In genomic region chr15:86962921-86963320, GRCm38 (mm10) we compare ENCODE assay signal across 25 mouse cellular contexts.
DNase-seq lines count a peak whose midpoint lies in the region; ATAC-seq and TF ChIP-seq lines count a peak whose summit lies in the region.
"Had no signal": no experiment of that assay in that cellular context is flagged by ENCODE, and none has a peak within 500 bp of the region (broad histone marks: within the 10 kb centered on the region; RNA-seq: fewer than 3 reads in every experiment).

No protein-coding gene starts in this region.

- no peak overlapping the region for H3K27ac ChIP-seq in liver, postnatal 0 days (ENCODE audit: low read depth)
- H3K27ac ChIP-seq: heart, adult 2 months; hindbrain, embryonic 13.5 days; limb, embryonic 12.5 days; liver, embryonic 15.5 days; lung, embryonic 15.5 days; midbrain, embryonic 13.5 days; neural tube, embryonic 15.5 days had no signal

- no peaks in the 10 kb centered on the region for H3K4me1 ChIP-seq in G1E (ENCODE audit: insufficient read depth, low read depth, low read length)
- H3K4me1 ChIP-seq in liver, postnatal 0 days (ENCODE audit: insufficient read depth): no peaks in the 10 kb centered on the region
- H3K4me1 ChIP-seq: heart, embryonic 12.5 days; limb, embryonic 12.5 days; liver, embryonic 15.5 days; lung, embryonic 15.5 days; midbrain, embryonic 13.5 days had no signal

- no peak for ATAC-seq in G1E (ENCODE audit: extremely low read depth, insufficient number of reproducible peaks, low FRiP score, poor library complexity, severe bottlenecking)
- ATAC-seq in liver, postnatal 0 days: no peak
- ATAC-seq: intestine, postnatal 0 days; midbrain, embryonic 13.5 days had no signal

- TF ChIP-seq CTCF in G1E (IDR thresholded peaks at IDR 0.05; ENCODE audit: low read depth, low read length): no peak
- no peak for TF ChIP-seq CTCF in liver, postnatal 0 days (IDR thresholded peaks at IDR 0.05; ENCODE audit: low read depth)

- no peak overlapping the region for H3K4me2 ChIP-seq in liver, postnatal 0 days (ENCODE audit: low read depth, low read length)
- H3K4me2 ChIP-seq: heart, embryonic 12.5 days; hindbrain, embryonic 13.5 days; limb, embryonic 12.5 days; liver, embryonic 15.5 days; lung, embryonic 15.5 days; midbrain, embryonic 13.5 days; neural tube, embryonic 15.5 days had no signal

- H3K4me3 ChIP-seq in G1E (ENCODE audit: low read depth, low read length): 0 out of 2 replicates have a peak overlapping the region, but pooled peaks have one; percentile 29
- no peak overlapping the region for H3K4me3 ChIP-seq in liver, postnatal 0 days (ENCODE audit: low read depth, low read length)
- H3K4me3 ChIP-seq: heart, adult 2 months; heart, embryonic 12.5 days; hindbrain, embryonic 13.5 days; limb, embryonic 12.5 days; liver, embryonic 15.5 days; lung, embryonic 15.5 days; midbrain, embryonic 13.5 days; neural tube, embryonic 15.5 days had no signal

- peaks cover 84% of the 10 kb centered on the region for H3K9me3 ChIP-seq in G1E (replicated peaks)
- H3K9me3 ChIP-seq in liver, postnatal 0 days (ENCODE audit: low read length): no peaks in the 10 kb centered on the region
- H3K9me3 ChIP-seq: heart, embryonic 12.5 days; hindbrain, embryonic 13.5 days; limb, embryonic 12.5 days; liver, embryonic 15.5 days; lung, embryonic 15.5 days; midbrain, embryonic 13.5 days; neural tube, embryonic 15.5 days had no signal

- no peaks in the 10 kb centered on the region for H3K36me3 ChIP-seq in G1E (replicated peaks)
- H3K36me3 ChIP-seq in liver, postnatal 0 days (replicated peaks; ENCODE audit: insufficient read depth, low read length): no peaks in the 10 kb centered on the region
- H3K36me3 ChIP-seq: heart, embryonic 12.5 days; hindbrain, embryonic 13.5 days; limb, embryonic 12.5 days; liver, embryonic 15.5 days; lung, embryonic 15.5 days; midbrain, embryonic 13.5 days; neural tube, embryonic 15.5 days had no signal

- DNase-seq in cerebellum, adult 11 months: peak; percentile 5
- DNase-seq in cerebellum, adult 11-12 months: no peak
- DNase-seq in layer of hippocampus, adult 11-12 months (ENCODE audit: low spot score): peak; percentile 8
- no peak for DNase-seq in layer of hippocampus, postnatal 14 days (ENCODE audit: low spot score in 2 of 2)
- no peak for DNase-seq in G1E (ENCODE audit: low spot score)
- DNase-seq in cerebellum, postnatal 10 days: peak; percentile 69 to 71
- no peak for DNase-seq in liver, postnatal 0 days
- no peak for DNase-seq in kidney, postnatal 14 days
- DNase-seq: adrenal gland, postnatal 10 days; heart, adult 2 months; heart, postnatal 4 days; kidney, postnatal 25 days; retina, postnatal 1 day; right cerebral cortex, postnatal 25 days; spleen, adult 18-20 months; thymus, postnatal 14 days had no signal

- H3K9ac ChIP-seq in liver, postnatal 0 days (replicated peaks): no peak overlapping the region
- H3K9ac ChIP-seq: heart, embryonic 12.5 days; hindbrain, embryonic 13.5 days; limb, embryonic 12.5 days; liver, embryonic 15.5 days; lung, embryonic 15.5 days; midbrain, embryonic 13.5 days; neural tube, embryonic 15.5 days had no signal

- WGBS in liver, postnatal 0 days (ENCODE audit: insufficient replicate concordance): 83% methylated on average over 2 of the region's 2 CpGs

- H3K27me3 ChIP-seq in G1E (ENCODE audit: insufficient read depth, low read length): no peaks in the 10 kb centered on the region
- no peaks in the 10 kb centered on the region for H3K27me3 ChIP-seq in liver, postnatal 0 days (ENCODE audit: insufficient read depth, low read length)
- H3K27me3 ChIP-seq: CH12.LX; heart, embryonic 12.5 days; hindbrain, embryonic 13.5 days; limb, embryonic 12.5 days; liver, embryonic 15.5 days; lung, embryonic 15.5 days; midbrain, embryonic 13.5 days; neural tube, embryonic 15.5 days had no signal

- TF ChIP-seq EP300 in liver, postnatal 0 days (IDR thresholded peaks at IDR 0.05; ENCODE audit: low read depth): no peak

Comparison
In these comparisons a context has a peak if more than half of its experiments do, and no peak if none do; other contexts are left out.
1. DNase-seq: peak in cerebellum, adult 11 months (single experiment), layer of hippocampus, adult 11-12 months (single experiment) and cerebellum, postnatal 10 days (2 of 2); none in cerebellum, adult 11-12 months (single experiment), layer of hippocampus, postnatal 14 days (0 of 2), G1E (single experiment), liver, postnatal 0 days (single experiment) and kidney, postnatal 14 days (single experiment).